Mouse (Mus musculus) kidney, adult 9 months (tissue): ENCODE results near the gene Itgb6.
A peak's percentile ranks its signal among the peaks of the same experiment; 100 is the strongest.

Experiments used
- DNase-seq: peaks from one replicate; pipeline ENCODE4 v3.0.0; 2022

Gene Itgb6

DNA sequence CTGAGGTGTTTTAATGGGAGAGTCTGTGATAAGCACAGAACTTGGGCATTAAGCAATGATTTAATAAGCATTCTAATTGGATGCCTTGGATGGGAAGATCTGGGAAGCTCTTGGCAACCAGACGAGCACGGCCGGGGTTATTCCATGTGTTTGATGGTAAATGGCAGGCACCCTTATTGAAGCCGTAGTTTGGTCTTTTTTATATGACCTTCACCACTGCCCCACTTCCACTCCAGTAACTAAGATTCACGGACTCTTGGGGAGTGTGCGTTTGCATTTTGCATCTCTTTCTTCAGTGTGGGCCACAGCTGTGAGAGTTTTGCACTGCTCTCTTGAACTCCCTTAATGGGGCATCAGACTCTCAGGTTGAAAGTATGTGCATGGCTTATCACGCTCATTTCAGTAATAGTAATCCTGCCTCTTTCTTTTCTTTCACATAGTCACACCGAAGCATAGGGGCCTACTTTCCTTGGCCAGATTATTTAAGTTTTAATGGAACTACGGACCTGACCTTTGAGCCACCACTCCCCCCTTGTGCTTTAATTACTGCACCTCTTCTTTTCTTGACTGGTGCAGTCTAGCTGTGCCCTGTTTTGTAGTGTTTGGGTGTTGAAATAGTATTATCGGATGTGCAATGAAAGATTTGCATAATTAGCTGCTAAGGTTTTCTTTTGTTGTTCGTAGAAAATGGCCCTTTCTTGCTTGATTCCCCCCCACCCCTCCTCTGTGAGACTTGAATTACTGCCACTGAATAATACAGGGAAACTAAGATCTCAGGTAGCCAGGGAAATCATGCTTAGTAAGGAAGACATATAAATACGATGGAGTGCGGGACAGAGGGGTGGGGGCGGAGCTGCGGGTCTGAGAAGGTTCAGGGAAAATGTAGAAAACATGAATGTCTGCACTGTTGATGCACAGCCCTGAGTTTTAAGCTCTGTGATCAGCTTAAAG, 109.3 kb downstream of the Itgb6 start:
- no peak for DNase-seq

DNA sequence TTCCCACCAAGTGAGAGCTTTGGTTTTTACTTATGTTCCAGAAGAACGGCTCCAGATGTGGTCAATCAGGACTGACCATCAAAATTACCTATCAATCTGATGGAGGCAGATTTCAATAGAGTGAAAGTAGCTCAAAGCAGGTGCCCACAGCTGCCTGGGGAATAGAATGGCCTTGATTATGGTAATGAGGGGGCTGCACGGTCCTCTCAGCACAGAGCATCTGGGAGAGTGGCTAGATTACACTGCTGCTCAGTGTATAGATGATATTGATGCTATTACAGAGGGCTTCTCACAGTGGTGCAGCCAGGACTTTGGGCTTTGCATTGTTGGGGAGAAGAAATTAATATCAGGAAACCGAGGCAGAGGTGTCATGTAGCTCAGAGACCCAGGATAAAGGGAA, 110.8 kb downstream of the Itgb6 start:
- DNase-seq, result no peak

DNA sequence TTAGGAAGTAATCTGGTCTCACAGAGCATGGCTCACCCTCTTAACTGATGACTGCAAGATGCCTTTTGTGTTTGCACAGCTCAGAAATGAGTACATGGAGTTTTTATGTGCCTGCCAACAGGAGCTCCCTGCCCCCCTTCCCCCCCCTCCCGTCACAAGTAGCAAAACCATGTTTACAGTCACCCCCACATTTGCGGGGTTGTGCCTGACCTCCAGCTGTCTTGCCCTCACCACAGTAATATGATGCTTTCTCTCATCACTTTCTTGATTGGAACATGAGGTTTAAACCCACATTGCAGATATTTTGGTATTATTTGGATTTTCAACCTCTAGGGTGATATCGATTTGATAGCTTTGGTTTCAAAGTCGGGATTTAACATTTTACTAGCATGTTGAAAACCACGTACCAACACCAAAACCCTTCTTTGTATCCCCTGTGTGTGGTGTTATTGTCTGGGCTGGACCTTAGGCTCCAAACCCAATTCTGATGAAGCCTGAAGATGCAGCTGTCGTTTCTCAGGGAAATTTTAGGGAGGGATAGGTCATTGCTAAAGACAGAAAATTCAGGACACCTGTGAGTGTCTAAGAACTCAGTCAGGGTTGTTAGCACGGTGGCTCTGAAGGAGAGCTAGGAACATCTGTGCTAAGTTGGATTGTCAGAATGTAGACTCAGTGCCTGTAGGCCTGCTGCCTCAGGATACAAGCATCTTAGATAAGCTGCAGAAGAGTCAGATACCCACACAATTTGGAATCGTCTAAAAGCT, 112.8 kb downstream of the Itgb6 start:
- no peak for DNase-seq

DNA sequence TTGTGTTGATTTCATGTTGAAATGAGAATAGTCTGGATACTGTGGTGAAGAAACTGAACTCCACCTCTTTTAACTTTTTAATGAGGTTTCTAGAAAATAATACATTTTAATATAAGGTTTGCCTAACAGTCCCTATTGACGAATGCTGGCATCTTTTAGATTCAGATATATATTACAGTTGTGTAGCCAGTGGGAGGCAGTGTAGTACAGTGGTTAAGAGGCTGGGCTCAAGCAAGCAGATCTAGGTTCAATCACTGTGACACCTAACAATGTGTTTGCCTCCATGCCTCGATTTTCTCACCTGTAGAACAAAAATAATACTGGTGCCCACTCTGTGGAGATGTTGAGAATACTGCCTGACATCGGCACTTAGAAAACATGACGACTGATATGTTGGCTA, 114.5 kb downstream of the Itgb6 start:
- DNase-seq, result peak; percentile 24

DNA sequence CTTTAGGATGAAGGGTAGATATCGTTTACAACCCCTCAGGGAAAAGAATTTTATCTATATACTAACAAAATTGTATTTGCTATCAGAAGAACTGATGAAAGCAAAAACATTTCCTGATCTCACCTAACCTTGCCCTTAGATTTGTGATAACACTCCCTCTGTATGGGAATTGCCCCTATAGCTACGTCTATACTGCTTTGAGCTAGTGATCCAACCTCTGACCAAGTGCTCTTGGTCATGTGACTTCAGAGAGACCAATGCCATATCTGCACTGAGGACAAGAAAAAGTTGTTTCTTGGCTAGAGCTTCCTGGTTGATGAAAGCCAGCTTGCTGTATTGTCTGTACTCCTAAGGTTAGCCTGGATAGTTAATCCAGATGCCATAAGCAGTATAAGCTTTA, 121.1 kb downstream of the Itgb6 start:
- DNase-seq, result no peak

DNA sequence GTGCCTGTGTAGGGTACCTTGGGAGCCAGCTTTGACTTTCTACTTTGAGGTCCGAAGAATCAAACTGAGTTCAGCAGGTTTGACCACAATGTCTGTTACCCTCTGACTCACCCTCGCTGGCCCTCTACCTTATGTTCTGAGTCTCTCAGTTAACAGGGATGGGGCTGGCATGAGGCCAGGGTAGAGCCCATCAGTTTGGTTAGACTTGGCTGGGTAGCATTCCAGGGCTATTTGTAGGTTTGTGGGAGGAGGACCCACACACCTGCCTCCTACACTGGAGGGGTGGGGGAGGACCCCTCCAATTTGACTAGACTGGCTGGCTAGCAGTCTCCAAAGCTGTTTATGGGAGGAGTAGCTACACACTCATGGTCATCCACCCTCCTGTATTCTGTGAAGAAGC, 121.6 kb downstream of the Itgb6 start:
- no peak for DNase-seq

DNA sequence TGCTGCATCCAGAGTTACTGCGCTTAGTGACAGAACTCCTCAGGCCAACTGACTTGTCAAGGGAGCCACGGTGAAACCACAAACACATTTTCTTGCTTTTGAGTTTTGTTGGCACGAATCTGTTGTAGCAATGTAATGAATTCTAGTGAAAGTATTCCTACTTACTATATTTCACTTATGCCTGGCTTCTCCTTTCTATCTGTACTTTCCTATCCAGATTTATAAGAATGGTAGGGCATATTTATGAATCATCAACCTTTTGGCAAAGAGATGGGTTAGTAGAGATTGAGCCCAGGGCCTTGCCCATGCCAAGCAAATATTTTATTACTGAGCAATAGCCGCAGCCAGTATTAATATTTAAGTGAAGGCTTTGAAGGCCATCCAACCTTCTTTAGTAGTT, 139.0 kb downstream of the Itgb6 start:
- no peak for DNase-seq

DNA sequence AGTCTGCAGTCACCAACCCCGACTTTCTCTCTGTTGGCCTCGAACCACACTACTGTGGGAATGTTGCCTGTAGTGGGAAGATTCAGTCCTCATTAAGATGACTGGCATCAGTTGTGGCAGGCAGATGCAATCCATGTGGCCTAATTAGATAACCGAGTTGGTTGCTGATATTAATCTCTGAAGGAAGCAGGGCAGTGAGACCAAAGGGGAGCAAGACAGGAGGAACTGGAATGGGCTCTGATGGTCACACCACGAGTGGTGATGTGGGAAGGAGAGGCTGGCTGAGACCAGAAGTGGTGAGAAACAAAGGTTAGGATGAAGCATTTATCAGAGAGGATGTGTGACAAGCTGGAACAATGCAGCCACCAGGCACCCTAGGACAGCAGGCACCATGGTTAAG, 167.9 kb downstream of the Itgb6 start:
- no peak for DNase-seq

DNA sequence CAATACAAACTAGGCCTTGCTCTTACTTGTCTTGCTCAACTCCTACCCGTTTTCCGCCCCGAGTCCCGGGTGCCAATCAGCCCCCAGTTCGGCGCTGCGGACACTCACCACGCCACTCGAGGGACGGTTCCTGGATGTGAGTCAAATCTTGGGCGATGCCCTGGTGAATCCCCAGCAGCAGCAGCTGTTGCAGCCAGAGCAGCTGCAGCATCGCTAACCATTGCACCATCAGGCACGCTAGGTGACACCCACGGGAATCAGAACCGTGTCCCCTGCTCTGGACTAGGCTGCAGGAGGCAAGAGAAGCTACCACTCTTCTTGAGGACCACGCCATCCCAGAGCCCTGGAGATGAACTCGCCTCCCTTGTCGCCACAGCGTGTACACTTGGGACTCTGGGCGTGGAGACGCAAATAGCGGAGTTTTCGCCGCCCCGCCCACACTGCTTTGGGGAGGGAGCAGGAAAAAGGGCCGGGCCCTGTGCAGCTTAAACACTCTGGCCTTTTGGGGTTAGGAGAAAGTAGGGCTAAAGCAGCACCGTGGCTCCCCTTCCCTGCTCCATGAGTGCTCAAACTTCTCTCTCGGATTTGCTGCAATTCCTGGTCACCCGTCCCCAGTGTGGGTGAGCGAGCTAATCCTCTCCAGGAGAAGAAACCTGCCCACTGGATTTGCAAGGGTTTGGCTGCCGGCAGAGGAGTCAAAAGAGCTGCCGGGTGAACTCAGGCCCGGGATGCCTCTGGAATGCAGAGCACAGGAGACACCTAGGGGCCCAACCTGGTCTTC, 169.4 kb downstream of the Itgb6 start, which contains the start of gene Pla2r1:
Gene Pla2r1, minus strand, starts transcription at position 407 of the 781 bp plus-strand sequence.
- DNase-seq, result peak; percentile 65

DNA sequence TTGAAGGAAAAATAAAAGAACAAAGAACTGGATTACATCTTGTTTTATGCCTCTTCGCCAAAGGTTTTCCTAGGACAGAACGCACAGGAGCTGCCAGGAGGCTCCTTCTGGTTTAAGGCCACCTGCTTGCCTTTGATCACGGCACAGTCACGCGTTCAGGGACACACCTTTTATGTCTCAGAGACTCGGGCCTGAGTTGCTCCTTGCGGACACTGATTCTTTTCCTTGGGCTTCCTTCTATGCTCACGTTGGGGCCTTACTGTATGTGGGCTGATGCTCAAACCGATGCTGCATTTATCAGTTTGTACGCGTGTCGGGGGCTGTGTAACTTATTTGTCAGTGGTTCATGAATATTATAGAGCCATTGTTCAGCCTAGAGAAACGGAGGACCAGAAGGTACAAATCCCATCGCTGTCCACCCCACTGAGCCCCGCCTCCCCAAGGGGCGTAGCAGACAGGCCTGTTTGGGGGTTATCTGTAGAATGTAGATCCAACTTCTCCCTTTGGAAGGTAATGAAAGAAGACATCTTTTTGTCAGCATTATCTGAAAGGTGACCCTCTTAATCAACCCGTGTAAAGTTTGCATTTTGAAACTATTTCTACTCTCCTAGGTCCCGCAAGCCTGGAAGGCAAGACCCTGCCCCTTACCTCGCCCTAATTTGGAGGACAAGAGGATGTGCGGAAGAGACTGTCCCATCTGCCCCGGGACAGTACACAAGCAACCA, 170.1 kb downstream of the Itgb6 start:
- no peak for DNase-seq

DNA sequence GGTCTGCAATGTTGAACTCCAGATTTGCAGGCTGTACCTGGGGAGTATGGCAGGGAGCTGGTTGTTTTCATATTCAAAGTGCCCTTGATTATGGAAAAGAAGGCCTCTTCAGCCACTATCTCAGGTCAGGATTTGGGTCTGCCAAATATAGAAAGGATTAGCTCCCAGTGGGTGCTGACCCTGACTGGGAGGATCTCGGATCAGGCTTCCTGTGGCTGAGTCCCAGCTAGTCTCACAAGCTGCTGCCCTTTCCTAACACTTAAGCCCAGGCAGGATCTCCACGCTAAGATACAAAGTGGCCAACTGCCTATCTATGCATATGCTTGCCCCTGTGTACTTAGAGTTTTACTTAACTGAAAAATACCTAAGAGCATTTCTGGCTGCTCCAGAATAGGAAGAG, 170.8 kb downstream of the Itgb6 start:
- DNase-seq, result peak; percentile 22

DNA sequence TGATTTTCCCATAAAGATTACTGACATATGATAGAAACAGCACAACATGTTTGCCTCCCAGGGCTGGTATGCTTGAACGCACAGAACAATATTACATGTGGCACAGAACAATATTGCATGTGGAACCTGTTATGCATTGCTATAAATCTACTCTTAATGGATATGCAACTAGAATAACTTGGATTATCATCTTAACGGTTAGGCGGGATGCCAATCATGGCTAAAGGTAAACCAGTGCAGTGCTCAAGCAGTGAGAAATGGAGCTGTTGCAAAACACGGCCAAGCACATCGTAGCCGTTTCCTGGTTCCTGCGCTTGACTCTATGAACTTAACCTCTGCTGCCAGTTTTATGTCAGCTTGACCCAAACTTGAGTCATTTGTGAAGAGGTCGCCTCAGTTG, 171.9 kb downstream of the Itgb6 start:
- DNase-seq, result no peak

DNA sequence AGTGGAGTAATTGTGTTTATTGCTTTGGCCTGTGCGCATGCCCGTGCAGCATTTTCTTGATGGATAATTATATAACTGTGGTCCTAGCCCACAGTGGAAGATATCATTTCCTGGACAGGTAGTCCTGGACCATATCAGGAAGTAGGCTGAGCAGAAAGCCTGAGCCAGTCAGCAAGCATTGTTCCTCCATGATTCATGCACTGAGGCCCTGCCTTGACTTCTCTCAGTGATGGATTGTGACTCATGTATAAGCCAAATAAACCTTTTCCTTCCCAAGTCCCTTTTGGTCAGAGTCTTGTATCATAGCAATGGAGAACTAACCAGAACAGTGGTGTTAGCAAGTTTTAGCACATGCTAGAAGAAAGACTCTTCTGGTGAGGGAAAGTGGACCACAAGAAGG, 172.6 kb downstream of the Itgb6 start:
- DNase-seq, result peak; percentile 14
